Mouse (Mus musculus): ENCODE data around the gene Arhgap35. TPM values are rescaled to one million over a fixed set of nuclear protein-coding genes. Genes with fewer than 3 reads are reported as not detected.

Arhgap35 gene
- total RNA-seq, 2 experiments from 2014 or later, result 6.6 to 10.9 TPM

DNA sequence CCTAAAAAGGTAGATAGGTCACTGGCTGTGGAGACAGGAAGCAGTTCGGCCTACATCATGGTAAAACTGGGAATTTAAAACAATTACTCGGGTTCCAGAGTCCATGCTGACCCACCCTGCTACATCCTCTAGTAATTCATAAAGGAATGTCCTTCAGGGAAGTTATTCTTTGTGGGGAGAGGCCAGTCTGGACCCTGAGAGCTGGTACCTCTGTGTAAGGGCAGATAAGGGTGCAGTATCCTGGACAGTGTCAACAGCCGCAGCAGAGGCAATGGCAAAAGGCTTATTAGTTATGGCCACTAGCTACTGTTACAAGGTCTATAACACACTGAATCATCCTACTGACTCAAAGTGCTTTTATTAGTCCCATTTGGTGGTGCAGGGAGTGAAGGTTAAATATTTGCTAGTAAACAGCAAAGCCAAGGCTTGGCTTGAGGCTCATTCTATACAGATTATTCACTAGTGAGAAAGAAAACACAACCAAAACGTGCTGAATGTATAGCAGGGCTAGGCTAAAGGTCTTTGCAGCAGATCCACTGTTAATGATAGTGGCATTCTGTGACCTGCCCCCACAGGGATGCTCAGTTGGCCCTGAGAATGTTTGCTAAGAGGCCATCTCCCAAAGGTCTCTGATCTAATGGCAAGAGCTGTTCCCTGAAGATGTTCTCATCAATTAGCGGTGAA, 77.4 kb downstream of the Arhgap35 start:
- ATAC-seq (replicated peaks; ENCODE audit: poor library complexity, severe bottlenecking), result no peak

DNA sequence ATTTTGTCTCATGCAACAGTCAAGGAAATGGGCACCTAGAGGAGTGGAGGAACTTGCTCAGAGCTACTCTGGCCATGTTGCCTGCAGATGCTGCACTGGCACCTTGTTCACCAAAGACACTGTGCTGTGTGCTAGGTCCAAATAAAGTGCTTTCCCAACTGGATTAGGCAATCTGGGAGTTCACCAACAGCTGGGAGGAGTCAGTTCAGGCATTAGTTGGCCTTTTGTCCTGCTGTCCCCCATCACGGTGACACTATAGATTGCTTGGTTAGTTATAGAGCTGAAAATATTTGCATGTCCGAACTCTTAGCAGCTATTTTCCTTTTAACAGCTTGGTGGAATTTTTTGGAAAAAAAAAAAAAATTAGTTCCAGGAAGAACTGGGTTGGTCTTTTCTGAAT, 88.8 kb downstream of the Arhgap35 start:
- no peak for ATAC-seq (replicated peaks; ENCODE audit: poor library complexity, severe bottlenecking)

DNA sequence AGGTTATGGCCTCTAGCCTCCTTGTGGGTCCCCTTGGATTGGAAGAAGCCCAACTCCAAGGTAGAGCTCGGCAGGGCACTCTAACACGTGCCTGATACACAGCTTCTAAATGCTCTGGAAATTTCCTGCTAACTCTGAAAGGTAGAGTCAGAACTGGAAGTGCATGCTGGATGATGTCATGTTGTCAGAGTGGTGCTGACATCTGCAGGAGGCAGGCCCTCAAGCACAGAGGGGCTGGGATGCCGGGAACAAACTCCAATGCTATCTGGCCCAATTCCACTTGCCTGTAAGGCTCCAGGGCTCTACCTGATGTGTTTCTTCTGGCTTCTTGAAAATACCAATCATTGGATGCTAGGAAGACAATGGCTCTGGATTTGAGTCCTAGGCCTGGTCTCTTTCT, 89.3 kb downstream of the Arhgap35 start:
- no peak for ATAC-seq (replicated peaks; ENCODE audit: poor library complexity, severe bottlenecking)

DNA sequence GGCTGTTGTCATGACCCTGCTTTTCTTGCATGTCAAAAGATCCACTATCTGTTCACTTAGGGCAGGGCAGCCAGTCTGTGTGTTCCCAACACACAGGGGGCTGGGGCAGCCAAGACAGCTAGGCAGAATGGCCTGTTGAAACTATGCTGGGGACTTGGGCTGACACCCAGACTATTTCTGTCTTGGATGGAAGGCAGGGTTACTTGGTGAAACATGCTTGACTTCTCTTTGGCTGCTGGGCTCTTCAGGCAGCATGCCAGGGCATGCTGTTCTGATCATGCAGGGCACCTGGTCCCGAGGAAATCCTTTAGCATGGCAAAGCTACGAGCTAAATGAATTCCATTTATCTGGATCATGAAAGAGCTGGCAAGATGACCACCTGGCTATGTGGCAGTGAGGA, 90.5 kb downstream of the Arhgap35 start:
- no peak for ATAC-seq (replicated peaks; ENCODE audit: poor library complexity, severe bottlenecking)

DNA sequence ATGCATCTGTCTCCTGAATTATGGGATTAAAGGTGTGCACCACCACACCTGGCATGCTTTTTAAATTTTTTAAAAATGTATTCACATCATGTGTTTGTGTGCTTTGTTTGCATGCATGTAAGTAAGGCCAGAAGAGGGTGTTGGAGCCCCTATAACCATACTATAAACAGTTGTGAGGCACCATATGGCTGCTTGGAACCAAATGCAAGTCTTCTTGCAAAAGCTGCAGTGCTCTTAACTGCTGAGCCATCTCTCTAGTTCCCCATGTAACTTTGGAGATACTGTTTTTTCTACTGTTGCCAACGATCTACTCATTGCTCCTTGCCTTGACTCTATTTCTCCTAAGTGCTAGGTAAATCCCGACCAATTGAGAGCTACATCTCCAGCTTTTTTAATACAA, 95.5 kb downstream of the Arhgap35 start:
- ATAC-seq (replicated peaks; ENCODE audit: poor library complexity, severe bottlenecking), result no peak

DNA sequence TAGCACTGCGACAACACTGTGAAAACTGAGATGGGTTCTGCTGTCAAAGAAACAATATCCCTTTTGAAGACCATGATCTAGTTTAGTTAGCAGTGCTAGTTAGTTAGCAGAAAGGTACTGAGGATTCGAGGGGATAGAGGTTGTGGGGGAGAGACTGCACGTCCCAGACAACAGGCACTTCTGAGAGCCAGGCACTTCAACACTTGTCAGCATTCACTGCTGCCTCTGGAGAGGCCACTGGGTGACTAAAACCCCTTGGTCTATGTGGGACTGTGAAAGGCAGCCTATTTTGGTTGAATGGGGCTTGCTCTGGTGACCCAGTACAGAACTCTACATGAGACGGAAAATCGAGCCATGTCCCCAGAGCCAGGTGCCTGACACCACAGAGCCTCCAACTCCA, 97.6 kb downstream of the Arhgap35 start:
- no peak for ATAC-seq (replicated peaks; ENCODE audit: poor library complexity, severe bottlenecking)

DNA sequence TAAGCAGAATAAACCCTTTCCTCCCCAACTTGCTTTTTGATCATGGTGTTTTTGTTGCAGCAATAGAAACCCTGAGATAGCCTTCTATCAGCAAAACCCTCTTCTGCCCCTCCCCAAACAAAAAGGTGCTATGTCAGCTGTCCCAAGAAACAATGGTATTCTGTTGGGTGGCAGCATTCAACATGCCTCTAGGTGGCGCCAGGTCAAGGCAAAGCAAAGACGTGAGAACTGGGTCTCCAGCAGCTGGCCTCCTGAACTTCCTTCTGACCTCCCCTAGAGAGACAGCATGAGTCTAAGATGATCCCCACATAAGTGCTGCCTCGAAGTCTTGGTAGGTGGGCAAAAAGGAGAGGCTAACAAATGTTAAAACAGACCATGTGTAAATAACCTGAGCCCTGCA, 107.5 kb downstream of the Arhgap35 start:
- ATAC-seq (replicated peaks; ENCODE audit: poor library complexity, severe bottlenecking), result peak; percentile 68

DNA sequence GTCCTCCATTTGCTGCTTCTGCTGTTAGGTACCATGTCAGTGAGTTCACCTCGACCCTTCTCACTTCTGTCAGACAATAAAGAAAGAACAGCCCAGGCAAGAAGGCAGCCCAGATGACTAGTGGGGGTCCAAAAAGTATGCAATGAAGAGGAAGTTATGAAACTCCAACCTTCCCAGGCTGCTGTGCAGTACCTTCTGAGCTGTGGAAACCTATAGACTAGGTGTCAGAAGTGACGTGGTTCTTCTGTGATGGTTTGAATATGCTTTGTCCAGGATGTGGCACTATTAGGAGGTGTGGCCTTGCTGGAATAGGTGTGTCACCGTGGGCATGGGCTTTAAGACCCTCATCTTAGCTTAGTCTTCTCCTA, 109.6 kb downstream of the Arhgap35 start:
- ATAC-seq (replicated peaks; ENCODE audit: poor library complexity, severe bottlenecking), result peak; percentile 72

DNA sequence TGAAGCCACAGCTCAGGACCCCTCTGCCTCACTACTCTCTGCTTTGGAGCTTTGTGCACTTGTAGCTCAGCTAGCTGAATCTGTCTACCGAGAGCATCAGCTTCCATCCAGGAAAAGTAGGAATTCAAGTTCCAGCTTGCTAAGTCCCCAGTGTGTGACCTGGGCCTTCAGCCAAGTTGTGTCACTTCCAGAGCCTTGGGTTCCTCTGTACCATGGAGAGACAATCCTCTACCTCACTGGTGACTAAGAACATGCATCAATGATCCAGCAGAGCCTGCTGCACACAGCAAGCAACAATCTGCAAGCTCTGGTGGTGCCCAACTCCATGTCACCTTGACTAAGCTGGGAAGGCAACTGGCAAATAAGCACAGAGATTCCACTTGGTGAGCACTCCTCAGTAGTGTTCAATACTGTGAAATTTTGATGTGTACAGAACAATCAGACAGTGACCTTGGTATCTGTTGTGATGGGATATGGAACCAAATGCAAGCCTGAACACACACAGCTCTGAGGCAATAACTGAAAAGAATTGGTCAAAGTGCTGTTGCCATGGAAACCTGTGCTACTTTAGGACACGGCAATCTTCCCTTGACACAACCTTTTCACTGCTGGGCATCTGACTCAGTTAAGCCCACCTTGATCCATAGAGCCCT, 110.1 kb downstream of the Arhgap35 start:
- ATAC-seq (replicated peaks; ENCODE audit: poor library complexity, severe bottlenecking), result peak; percentile 56

DNA sequence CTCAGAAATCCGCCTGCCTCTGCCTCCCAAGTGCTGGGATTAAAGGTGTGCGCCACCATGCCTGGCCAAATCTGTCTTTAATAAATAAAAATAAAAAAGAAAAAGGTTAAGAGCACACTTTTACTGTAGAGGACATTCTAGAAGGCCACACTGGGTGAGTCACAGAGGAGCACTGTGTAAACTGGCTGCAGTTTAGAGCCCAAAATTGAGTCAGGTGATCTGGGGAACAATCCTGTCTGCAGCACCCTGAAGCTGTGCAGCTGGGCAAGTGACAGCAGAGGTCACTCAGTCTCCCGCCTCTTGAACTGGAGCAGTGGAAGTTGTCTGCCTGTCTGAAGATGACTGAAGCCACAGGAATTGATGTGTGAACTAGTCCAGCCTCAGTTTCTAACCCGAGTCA, 113.2 kb downstream of the Arhgap35 start:
- ATAC-seq (replicated peaks; ENCODE audit: poor library complexity, severe bottlenecking), result no peak

DNA sequence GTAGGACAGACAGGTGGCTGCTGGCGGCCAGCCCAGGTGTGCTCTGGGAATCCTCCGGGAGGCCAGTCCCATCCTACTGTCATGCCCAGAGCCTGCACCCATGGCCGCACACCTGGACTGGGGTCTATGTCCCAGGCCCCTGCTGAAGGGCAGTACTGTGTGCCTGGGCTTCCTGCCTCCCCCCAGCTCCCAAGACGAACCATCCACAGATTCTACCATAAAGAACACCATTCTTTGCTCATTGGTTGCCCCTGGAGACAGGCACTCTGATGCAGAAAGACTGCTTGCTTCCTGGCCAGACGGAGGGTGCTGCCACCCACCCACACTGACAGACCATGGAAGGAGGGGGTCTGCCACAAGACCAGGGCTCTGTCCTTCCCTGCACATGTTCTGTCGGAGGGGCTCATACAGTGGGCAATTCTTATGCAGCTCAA, 115.1 kb downstream of the Arhgap35 start:
- ATAC-seq (replicated peaks; ENCODE audit: poor library complexity, severe bottlenecking), result no peak

DNA sequence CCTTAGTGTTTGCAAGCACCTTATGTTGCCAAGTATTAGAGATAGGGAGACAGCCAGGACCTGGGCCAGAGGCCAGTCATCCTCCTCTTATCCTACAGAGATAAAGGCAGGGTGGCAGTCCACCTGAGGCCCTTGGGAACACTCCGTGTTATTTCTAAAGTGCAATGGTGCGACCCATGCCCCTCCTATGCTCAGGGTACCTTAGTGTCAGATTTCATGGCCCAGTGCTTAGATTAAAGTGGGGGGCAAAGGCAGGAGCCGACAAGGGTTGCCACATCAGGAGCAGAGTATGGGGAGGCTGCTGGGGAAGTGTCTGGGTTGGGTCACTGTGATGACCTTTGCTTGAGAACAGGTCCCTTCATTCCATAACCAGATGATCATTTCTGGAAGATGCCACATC, 118.5 kb downstream of the Arhgap35 start:
- no peak for ATAC-seq (replicated peaks; ENCODE audit: poor library complexity, severe bottlenecking)

DNA sequence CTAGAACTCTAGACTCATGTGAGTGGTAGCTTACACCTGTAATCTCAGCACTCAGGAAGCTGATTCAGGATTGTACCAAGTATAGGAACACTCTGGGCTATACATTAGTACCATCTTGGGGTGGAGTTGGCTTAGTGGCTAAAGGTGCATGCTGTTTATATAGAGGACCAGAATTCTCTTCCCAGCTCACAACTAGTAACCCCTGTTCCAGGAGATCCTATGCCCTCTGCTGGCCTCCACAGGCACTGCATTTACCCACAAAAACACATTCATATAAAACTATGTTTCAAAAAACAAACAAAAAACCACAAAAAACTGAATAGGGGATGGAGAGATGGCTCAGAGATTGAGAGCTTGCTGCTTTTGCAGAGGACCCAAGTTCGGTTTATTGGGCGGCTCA, 121.4 kb downstream of the Arhgap35 start:
- ATAC-seq (replicated peaks; ENCODE audit: poor library complexity, severe bottlenecking), result peak; percentile 44; the same call in 1 of the 2 replicates

DNA sequence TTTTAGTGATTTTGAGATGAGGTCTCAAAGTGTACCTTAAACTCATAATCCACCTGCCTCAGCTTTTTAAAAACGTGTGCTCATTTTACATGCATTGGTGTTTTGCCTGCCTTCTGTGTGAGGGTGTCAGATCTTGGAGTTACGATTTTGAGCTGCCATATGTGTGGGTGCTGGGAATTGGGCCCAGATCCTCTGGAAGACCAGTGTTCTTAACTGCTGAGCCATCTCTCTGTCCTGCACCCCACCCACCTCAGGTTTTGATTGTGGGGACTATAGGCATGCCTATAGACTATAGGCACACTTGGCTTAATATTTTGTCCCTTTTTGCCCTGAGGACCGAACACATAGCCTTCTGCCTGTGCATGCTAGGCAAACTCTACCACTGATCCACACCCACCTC, 122.6 kb downstream of the Arhgap35 start:
- ATAC-seq (replicated peaks; ENCODE audit: poor library complexity, severe bottlenecking), result no peak

DNA sequence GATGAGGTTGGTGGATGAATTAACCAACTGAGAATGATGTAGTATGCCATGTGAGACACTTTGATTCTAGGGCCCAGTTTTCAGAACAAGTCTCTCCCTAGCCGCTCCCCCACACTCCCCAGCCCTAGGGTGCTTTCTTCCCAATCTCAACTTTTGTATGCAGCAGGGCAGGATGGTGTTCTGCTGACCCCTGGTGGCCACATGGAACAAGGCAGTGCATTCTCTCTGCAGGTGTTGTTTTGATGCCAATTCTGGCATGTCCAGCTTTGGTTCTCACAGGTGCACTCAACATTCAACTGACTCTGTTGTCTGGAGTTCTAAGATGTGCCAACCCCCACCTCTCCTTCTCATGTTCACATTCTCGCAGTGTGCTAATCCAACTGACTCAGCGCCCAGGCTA, 123.0 kb downstream of the Arhgap35 start:
- ATAC-seq (replicated peaks; ENCODE audit: poor library complexity, severe bottlenecking), result peak; percentile 83

DNA sequence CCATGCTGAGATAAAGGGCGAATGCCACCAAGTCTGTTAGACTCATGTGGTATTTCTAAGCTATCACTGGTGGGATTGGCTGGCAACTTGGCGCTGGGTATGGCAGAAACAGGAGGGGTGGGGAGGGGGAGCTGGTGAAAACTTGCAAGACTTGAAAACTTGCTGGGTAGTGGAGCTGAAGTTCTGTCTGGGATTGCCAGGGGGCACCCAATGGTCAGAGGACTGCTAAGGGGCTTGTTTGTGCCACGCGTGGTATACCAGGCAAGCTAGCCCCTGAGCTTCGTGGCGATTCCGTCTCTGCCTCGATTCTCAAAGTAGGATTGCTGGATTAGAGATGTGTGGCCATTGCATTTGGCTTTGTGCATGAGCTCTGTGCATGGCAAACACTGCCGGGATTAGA, 124.8 kb downstream of the Arhgap35 start:
- ATAC-seq (replicated peaks; ENCODE audit: poor library complexity, severe bottlenecking), result no peak

DNA sequence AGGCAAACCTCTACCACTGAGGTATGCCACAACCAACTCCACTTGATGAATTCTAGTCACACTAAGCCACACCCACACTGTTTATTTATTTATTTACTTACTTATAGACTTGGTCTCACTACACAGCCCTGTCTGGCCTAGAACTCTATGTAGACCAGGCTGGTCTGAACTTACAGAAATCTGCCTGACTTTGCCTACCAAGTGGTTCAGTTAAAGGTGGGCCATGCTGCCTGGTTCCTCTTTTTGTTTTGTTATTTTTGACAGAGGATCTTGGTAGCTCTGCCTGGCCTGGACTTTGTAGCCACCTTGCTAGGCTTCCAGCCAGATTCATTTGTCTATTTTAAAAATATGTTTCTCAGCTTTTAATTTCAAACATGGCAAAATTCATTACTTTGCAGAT, 126.0 kb downstream of the Arhgap35 start:
- no peak for ATAC-seq (replicated peaks; ENCODE audit: poor library complexity, severe bottlenecking)

DNA sequence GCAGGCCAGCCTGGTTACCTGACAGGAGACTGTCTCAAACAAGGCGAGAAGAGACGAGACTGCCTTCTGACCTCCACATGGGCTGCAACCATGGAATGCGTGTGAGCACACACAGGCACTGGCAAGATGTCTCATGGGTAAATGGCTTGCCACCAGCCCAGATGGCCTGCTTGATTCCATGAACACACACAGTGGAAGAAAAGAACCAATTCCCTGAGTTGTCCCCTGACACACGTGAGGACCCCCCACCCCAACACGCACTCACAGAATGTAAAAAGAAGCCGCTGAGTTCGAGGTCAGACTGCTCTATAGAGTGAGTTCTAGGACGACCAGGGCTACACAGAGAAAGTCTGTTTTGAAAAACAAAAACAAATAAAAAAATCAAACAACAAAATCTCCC, 137.2 kb downstream of the Arhgap35 start, which contains the start of gene Npas1:
Gene Npas1, minus strand, starts transcription at position 101 of the 400 bp plus-strand sequence.
- no peak for ATAC-seq (replicated peaks; ENCODE audit: poor library complexity, severe bottlenecking)

DNA sequence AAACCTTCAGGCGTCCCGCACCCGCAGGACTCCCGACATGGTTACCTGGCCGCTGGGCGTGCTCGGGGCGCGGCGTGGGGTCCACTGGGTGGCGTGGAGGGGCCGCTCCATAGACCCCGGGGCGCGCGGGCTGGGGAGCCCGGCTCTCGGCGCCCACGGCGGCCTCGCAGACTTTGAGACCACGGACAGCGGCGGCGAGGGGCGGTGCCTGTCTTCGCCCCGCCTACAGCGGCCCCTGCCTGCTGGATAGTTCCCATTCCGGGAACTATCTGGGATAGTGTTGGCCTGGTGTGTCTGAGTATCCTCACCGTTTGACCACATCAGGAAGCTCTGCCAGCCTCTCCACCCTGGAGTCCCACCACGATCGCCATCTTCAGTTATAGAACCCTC, 138.2 kb downstream of the Arhgap35 start:
- peak; percentile 43 for ATAC-seq (replicated peaks; ENCODE audit: poor library complexity, severe bottlenecking)

DNA sequence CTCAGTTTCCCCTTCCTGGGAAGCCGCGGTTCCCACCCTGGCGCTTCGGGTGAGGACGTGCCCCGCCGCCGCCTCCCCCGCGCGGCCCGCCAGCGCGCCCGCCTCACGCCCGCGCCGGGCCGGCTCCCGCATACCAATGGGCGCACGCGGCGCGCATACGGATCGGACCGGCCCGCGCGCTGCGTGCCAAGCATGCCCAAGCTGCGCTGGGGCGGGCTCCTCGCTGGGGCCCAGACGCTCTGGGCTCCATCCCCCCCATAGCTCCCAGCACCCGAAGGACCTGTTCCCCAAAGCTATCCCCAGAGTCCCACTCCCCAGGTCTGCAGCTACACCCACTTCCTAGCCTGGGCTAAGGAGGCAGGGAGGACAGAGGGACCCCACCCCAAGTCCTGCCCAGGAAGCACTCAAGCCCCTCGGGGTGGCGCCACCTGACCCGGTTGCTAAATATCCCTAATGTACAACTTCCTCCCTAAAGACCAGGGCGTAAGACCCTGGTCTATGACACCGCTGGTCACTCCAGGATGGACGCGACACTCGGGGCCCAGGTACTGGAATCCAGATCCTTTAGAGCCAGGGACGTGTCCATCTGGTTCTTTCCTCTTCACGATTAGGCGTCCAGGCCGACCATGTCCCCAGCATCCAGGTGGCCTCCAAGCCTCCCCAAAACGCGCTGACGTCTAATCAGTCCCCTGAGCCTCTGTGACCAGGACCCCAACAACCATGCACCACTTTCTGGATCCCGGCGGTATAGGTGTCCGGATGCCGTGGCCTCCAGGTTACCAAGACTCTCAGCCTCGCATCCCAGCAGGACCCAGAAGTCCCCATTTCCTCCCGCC, 138.8 kb downstream of the Arhgap35 start:
- ATAC-seq (replicated peaks; ENCODE audit: poor library complexity, severe bottlenecking), result no peak

DNA sequence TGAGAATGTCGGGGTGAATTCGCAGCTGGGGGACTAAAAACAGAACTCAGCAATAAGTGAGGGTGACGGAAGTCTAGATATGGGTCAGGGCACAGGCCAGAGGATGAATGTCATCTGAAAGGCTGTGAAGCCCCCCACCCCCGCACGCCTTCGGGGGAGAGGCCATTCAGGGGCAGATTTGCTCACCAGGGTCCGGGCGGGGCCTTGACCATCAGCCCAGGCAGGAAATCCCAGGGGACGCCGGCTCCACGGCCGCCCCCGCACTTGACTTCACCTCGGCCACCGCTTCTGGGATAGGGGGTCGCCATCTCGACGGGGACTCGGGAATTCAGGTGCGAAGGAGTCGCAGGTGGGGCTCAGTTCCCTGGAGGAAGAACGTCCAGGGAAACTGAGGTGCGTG, 139.5 kb downstream of the Arhgap35 start:
- ATAC-seq (replicated peaks; ENCODE audit: poor library complexity, severe bottlenecking), result no peak
